Mouse (Mus musculus) liver, postnatal 0 days (tissue): Measurements from ENCODE around the gene Mreg.

Source experiments
- CTCF ChIP-seq: sonication (generic); IDR thresholded peaks from 2 replicates; pipeline ENCODE4 v1.5.1; 2016; ENCODE audit warnings: antibody characterized with exemption, low read depth
- EP300 ChIP-seq: IDR thresholded peaks from 2 replicates; pipeline ENCODE4 v1.6.1; 2016; ENCODE audit warnings: antibody characterized with exemption, low read depth, mild to moderate bottlenecking

GRCm38 (mm10) chr1:72227546-72227945 is 15.4 kb upstream of the Mreg start:
- no peak for TF ChIP-seq CTCF
- TF ChIP-seq EP300: no peak
